Mouse (Mus musculus) spleen, adult 2 months (tissue): Measurements from ENCODE around the gene 4933417A18Rik.
"Not testable (repeated sequence)": the region's sequence is repeated elsewhere in the genome, so short reads cannot be mapped to it uniquely, and the experiment has no call there.

Experiments
- CTCF ChIP-seq: fragments of 200-500 bp; IDR thresholded peaks from 2 replicates; pipeline ENCODE4 v1.5.1; 2011; ENCODE audit warnings: mild to moderate bottlenecking, inconsistent platforms; ENCODE audit not compliant: insufficient read depth, insufficient read length, insufficient replicate concordance; ENCODE audit errors: extremely low read depth
- POLR2A ChIP-seq: fragments of 200-500 bp; IDR thresholded peaks from 2 replicates; pipeline ENCODE4 v1.6.1; 2011; ENCODE audit warnings: low read depth, low read length, inconsistent platforms

DNA sequence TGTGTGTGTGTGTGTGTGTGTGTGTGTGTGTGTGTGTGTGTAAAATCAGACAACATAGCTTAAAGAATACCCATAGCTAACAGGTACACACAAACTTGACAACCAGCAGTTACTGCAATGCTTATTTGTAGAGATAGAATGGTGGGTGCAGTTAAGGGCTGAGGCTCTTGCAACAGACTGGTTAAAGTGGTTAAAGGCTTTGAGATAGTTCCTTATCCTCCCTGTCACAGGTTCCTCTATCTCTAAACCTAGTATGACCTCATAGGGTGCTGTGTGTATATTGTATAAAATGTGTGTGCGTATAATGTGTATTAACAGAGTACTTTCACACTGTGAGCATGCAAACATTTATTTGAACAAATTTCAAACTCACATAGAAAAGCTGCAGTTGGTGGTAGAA is 59.3 kb downstream of the 4933417A18Rik start:
- not testable (repeated sequence) for TF ChIP-seq POLR2A, CTCF
